Mouse (Mus musculus): ENCODE data around the gene Med15.
A peak's percentile ranks its signal among the peaks of the same experiment; 100 is the strongest.

GRCm38 (mm10) chr16:17744536-17744935 lies 11.8 kb upstream of the Med15 start:
- peak; percentile 78 for TF ChIP-seq CTCF (IDR thresholded peaks at IDR 0.05; ENCODE audit: low read depth)
- no peak for TF ChIP-seq EP300 (IDR thresholded peaks at IDR 0.05; ENCODE audit: low read depth)
